In the genomic region with DNA sequence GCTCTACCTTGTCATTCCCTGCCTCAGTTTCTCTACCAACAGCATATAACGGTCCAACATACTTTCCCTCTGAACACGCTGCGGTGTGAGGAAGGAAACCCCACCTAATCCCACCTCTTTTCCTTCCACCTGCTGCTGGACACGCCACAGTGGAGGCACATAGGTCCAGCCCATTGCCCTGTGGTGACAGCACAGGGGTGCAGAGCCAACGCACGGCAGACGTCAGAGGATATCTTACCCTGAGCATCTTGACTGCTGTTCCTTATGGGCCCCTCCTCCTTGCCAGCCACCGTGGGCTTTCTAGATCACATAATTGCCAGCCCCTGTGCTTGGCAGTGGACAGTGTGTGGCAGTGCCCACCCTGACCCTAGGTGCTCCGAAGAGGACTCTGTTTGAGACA, we compare ENCODE assay signal across 11 mouse cellular contexts. TPM values are rescaled to one million over a fixed set of nuclear protein-coding genes. Genes with fewer than 3 reads are reported as not detected.
A peak's percentile ranks its signal among the peaks of the same experiment; 100 is the strongest.
DNase-seq lines count a peak whose midpoint lies in the region; ATAC-seq and TF ChIP-seq lines count a peak whose summit lies in the region.
"Had no signal": no experiment of that assay in that cellular context is flagged by ENCODE, and none has a peak within 500 bp of the region (broad histone marks: within the 10 kb centered on the region; RNA-seq: fewer than 3 reads in every experiment).

No protein-coding gene starts in this region.

- TF ChIP-seq CTCF in layer of hippocampus, adult 2 months (conservative IDR thresholded peaks at IDR 0.05) = no peak
- no peak for TF ChIP-seq CTCF in forebrain, postnatal 0 days (IDR thresholded peaks at IDR 0.05; ENCODE audit: low read depth)

- H3K9me3 ChIP-seq in embryonic facial prominence, embryonic 11.5 days (replicated peaks; ENCODE audit: control insufficient read depth, low read length) = no peaks in the 10 kb centered on the region
- no peaks in the 10 kb centered on the region for H3K9me3 ChIP-seq in forebrain, postnatal 0 days (ENCODE audit: low read length)
- H3K9me3 ChIP-seq in liver, embryonic 11.5 days (ENCODE audit: control insufficient read depth, low read length) = no peaks in the 10 kb centered on the region
- H3K9me3 ChIP-seq: midbrain, embryonic 15.5 days had no signal

- WGBS in embryonic facial prominence, embryonic 11.5 days = 86% methylated on average over 9 of the region's 9 CpGs
- WGBS in forebrain, postnatal 0 days = 77% methylated on average over 9 of the region's 9 CpGs
- 73% methylated on average over 9 of the region's 9 CpGs for WGBS in liver, embryonic 11.5 days

- peaks cover 14% of the 10 kb centered on the region for H3K4me1 ChIP-seq in embryonic facial prominence, embryonic 11.5 days (ENCODE audit: control insufficient read depth, insufficient read depth, low read length)
- H3K4me1 ChIP-seq in forebrain, postnatal 0 days (ENCODE audit: insufficient read depth) = peaks cover 12% of the 10 kb centered on the region
- H3K4me1 ChIP-seq in liver, embryonic 11.5 days (replicated peaks; ENCODE audit: control insufficient read depth, insufficient read depth, low read length) = peaks cover 45% of the 10 kb centered on the region

- peak overlapping the region; percentile 10; the same call in 1 of the 2 replicates for H3K27ac ChIP-seq in layer of hippocampus, adult 2 months
- no peak overlapping the region for H3K27ac ChIP-seq in embryonic facial prominence, embryonic 11.5 days (replicated peaks; ENCODE audit: low read depth, low read length)
- no peak overlapping the region for H3K27ac ChIP-seq in forebrain, postnatal 0 days (ENCODE audit: low read depth, low read length)
- H3K27ac ChIP-seq in liver, embryonic 11.5 days (ENCODE audit: low read depth, low read length) = no peak overlapping the region
- H3K27ac ChIP-seq: midbrain, embryonic 15.5 days had no signal

- H3K4me3 ChIP-seq in layer of hippocampus, adult 2 months = no peak overlapping the region
- H3K4me3 ChIP-seq in embryonic facial prominence, embryonic 11.5 days (ENCODE audit: low read depth, low read length) = peak overlapping the region; percentile 12; the same call in 1 of the 2 replicates
- peak overlapping the region; percentile 9; the same call in 1 of the 2 replicates for H3K4me3 ChIP-seq in forebrain, postnatal 0 days (ENCODE audit: low read depth, low read length)
- peak overlapping the region; percentile 70; the same call in 1 of the 2 replicates for H3K4me3 ChIP-seq in liver, embryonic 11.5 days (ENCODE audit: low read depth, low read length)
- H3K4me3 ChIP-seq: midbrain, embryonic 15.5 days had no signal

- H3K27me3 ChIP-seq in embryonic facial prominence, embryonic 11.5 days (ENCODE audit: control insufficient read depth, insufficient read depth, low read length) = peaks cover 23% of the 10 kb centered on the region
- H3K27me3 ChIP-seq in forebrain, postnatal 0 days (ENCODE audit: insufficient read depth, low read length) = peaks cover 18% of the 10 kb centered on the region
- H3K27me3 ChIP-seq in liver, embryonic 11.5 days (replicated peaks; ENCODE audit: control insufficient read depth, insufficient read depth, low read length) = peaks cover 38% of the 10 kb centered on the region

- H3K36me3 ChIP-seq in embryonic facial prominence, embryonic 11.5 days (replicated peaks; ENCODE audit: control insufficient read depth, insufficient read depth, low read depth, low read length) = no peaks in the 10 kb centered on the region
- H3K36me3 ChIP-seq in forebrain, postnatal 0 days (ENCODE audit: insufficient read depth) = no peaks in the 10 kb centered on the region
- 0 out of 2 replicates have a peak, but pooled peaks cover 2% of the 10 kb centered on the region for H3K36me3 ChIP-seq in liver, embryonic 11.5 days (ENCODE audit: control insufficient read depth, insufficient read depth, low read length)
- H3K36me3 ChIP-seq: G1E; midbrain, embryonic 15.5 days had no signal

- no peak for DNase-seq in layer of hippocampus, adult 2 months (ENCODE audit: low spot score in 2 of 2)
- DNase-seq in layer of hippocampus, adult 9-10 months (ENCODE audit: low spot score) = no peak
- DNase-seq in embryonic facial prominence, embryonic 11.5 days (ENCODE audit: low spot score) = no peak
- DNase-seq in forebrain, postnatal 0 days = no peak
- DNase-seq in liver, embryonic 11.5 days (ENCODE audit: low spot score) = no peak
- no peak for DNase-seq in urinary bladder, postnatal 10 days (ENCODE audit: low spot score)
- no peak for DNase-seq in gastrocnemius, postnatal 25 days
- DNase-seq in adrenal gland, adult 8-10 months = no peak

- ATAC-seq in embryonic facial prominence, embryonic 11.5 days (replicated peaks; ENCODE audit: insufficient number of reproducible peaks, low FRiP score, low TSS enrichment, low read depth) = no peak
- ATAC-seq in forebrain, postnatal 0 days = no peak
- no peak for ATAC-seq in liver, embryonic 11.5 days (replicated peaks; ENCODE audit: low FRiP score)
- ATAC-seq: midbrain, embryonic 15.5 days had no signal

- no peak overlapping the region for H3K9ac ChIP-seq in embryonic facial prominence, embryonic 11.5 days (replicated peaks; ENCODE audit: low read length)
- H3K9ac ChIP-seq in forebrain, postnatal 0 days = no peak overlapping the region
- H3K9ac ChIP-seq in liver, embryonic 11.5 days (ENCODE audit: low read depth, low read length) = peak overlapping the region; percentile 14; the same call in 1 of the 2 replicates
- H3K9ac ChIP-seq: midbrain, embryonic 15.5 days had no signal

- no peak overlapping the region; the same call in 1 of the 2 replicates for H3K4me2 ChIP-seq in embryonic facial prominence, embryonic 11.5 days (ENCODE audit: low read depth, low read length)
- peak overlapping the region; percentile 94 for H3K4me2 ChIP-seq in forebrain, postnatal 0 days (ENCODE audit: low read depth)
- H3K4me2 ChIP-seq in liver, embryonic 11.5 days = peak overlapping the region; percentile 98

RNA-seq across cellular contexts. Expression of a gene that starts 4.3 kb away (rescaled TPM):
- total RNA-seq in layer of hippocampus, adult 2 months (2021) = 10 to 100 TPM; 16.6 to 24.4 TPM
- 19.1 and 20.3 TPM in 2 replicates for polyA plus RNA-seq in embryonic facial prominence, embryonic 11.5 days (2014; fragmentation: Nextera tagmentation; extraction: Ambion mirVana)
- 44.1 and 63.3 TPM in 2 replicates for total RNA-seq in forebrain, postnatal 0 days (2014; rRNA removed)
- polyA plus RNA-seq in forebrain, postnatal 0 days (2015; fragmentation: Nextera tagmentation; extraction: Ambion mirVana) = 16.9 and 17.6 TPM in 2 replicates
- 25.6 and 27.8 TPM in 2 replicates for polyA plus RNA-seq in liver, embryonic 11.5 days (2014; fragmentation: Nextera tagmentation; extraction: Ambion mirVana)
- 10 to 100 TPM; 25.7 TPM for total RNA-seq in gastrocnemius, postnatal 25 days (2021)
- 100 to 1,000 TPM; 176 to 243 (median 208) TPM for total RNA-seq in adrenal gland, adult 8-10 months (2022)

RNA-seq across cellular contexts. Expression of a gene that starts 45.7 kb away (rescaled TPM):
- total RNA-seq in layer of hippocampus, adult 2 months (2021) = not detected
- polyA plus RNA-seq in embryonic facial prominence, embryonic 11.5 days (2014; fragmentation: Nextera tagmentation; extraction: Ambion mirVana) = not detected in 2 replicates
- total RNA-seq in forebrain, postnatal 0 days (2014; rRNA removed) = not detected in 2 replicates
- polyA plus RNA-seq in forebrain, postnatal 0 days (2015; fragmentation: Nextera tagmentation; extraction: Ambion mirVana) = not detected in 2 replicates
- not detected in 2 replicates for polyA plus RNA-seq in liver, embryonic 11.5 days (2014; fragmentation: Nextera tagmentation; extraction: Ambion mirVana)
- not detected for total RNA-seq in gastrocnemius, postnatal 25 days (2021)
- total RNA-seq in adrenal gland, adult 8-10 months (2022) = under 1 TPM in 1 of 4 experiments, not detected in 3; 0.40 TPM
- total RNA-seq: G1E had no signal
- polyA plus RNA-seq: G1E; large intestine, adult 2 months; midbrain, embryonic 15.5 days had no signal

RNA-seq across cellular contexts. Expression of a gene that starts 58.9 kb away (rescaled TPM):
- 1 to 10 TPM in 1 of 2 experiments, under 1 TPM in 1; 0.49 to 1.1 TPM for total RNA-seq in layer of hippocampus, adult 2 months (2021)
- 0.14 TPM in 1 of 2 replicates, not detected in the other for polyA plus RNA-seq in embryonic facial prominence, embryonic 11.5 days (2014; fragmentation: Nextera tagmentation; extraction: Ambion mirVana)
- total RNA-seq in forebrain, postnatal 0 days (2014; rRNA removed) = 0.23 and 0.57 TPM in 2 replicates
- polyA plus RNA-seq in forebrain, postnatal 0 days (2015; fragmentation: Nextera tagmentation; extraction: Ambion mirVana) = 0.08 TPM in 1 of 2 replicates, not detected in the other
- 0.06 TPM in 1 of 2 replicates, not detected in the other for polyA plus RNA-seq in liver, embryonic 11.5 days (2014; fragmentation: Nextera tagmentation; extraction: Ambion mirVana)
- total RNA-seq in gastrocnemius, postnatal 25 days (2021) = under 1 TPM in 1 of 2 experiments, not detected in 1; 0.20 TPM
- total RNA-seq in adrenal gland, adult 8-10 months (2022) = 1 to 10 TPM in 3 of 4 experiments, under 1 TPM in 1; 0.52 to 1.9 (median 1.2) TPM
- polyA plus RNA-seq: G1E had no signal
